In the genomic region with DNA sequence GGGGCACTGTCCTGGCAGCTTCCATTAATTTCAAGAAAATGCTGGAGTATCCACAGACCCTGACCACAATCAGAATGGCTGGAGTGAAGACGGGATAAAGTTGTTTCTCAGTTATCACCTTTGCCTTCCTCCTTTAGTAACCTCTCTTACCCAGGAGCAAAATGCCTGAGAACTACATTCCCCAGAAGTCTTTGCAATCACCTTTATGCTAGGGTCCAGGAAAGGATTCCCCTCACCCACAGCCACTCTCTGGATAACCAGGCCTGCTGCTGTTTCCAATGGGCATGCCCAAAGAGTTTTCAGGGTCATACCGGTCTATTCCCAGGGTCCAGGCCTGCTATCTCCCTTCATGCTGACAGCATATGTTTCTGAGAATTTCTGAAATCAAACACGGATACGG, we compare ENCODE assay signal across 23 mouse cellular contexts.
DNase-seq lines count a peak whose midpoint lies in the region; ATAC-seq and TF ChIP-seq lines count a peak whose summit lies in the region.
"Had no signal": no experiment of that assay in that cellular context is flagged by ENCODE, and none has a peak within 500 bp of the region (broad histone marks: within the 10 kb centered on the region; RNA-seq: fewer than 3 reads in every experiment).

No protein-coding gene starts in this region.

- peak overlapping the region; percentile 17; the same call in 1 of the 2 replicates for H3K4me2 ChIP-seq in CH12.LX (ENCODE audit: insufficient read depth, low read depth, poor library complexity, severe bottlenecking)
- no peak overlapping the region for H3K4me2 ChIP-seq in intestine, embryonic 16.5 days (ENCODE audit: low read depth, low read length)

- WGBS in intestine, embryonic 16.5 days: 86% methylated on average over 4 of the region's 4 CpGs

- H3K79me2 ChIP-seq in CH12.LX (replicated peaks; ENCODE audit: control insufficient read depth, extremely low read depth, insufficient read depth, poor library complexity, severe bottlenecking): no peaks in the 10 kb centered on the region

- TF ChIP-seq RAD21 in CH12.LX (IDR thresholded peaks at IDR 0.05; ENCODE audit: low read depth, low read length): no peak

- no peak for TF ChIP-seq CTCF in CH12.LX (conservative IDR thresholded peaks at IDR 0.05 in 1 of 2, IDR thresholded peaks at IDR 0.05 in 1 of 2; ENCODE audit: low read depth in 2 of 2, low read length in 2 of 2)

- TF ChIP-seq EP300 in CH12.LX (IDR thresholded peaks at IDR 0.05; ENCODE audit: low read length): no peak

- H3K27ac ChIP-seq in CH12.LX (ENCODE audit: insufficient read depth, low read depth): no peak overlapping the region
- H3K27ac ChIP-seq in ES-E14 (ENCODE audit: insufficient read depth, low read depth, low read length, poor library complexity, severe bottlenecking): no peak overlapping the region
- H3K27ac ChIP-seq in intestine, embryonic 16.5 days (ENCODE audit: low read length): no peak overlapping the region

- H3K27me3 ChIP-seq in CH12.LX (replicated peaks): no peaks in the 10 kb centered on the region
- no peaks in the 10 kb centered on the region for H3K27me3 ChIP-seq in intestine, embryonic 16.5 days (replicated peaks; ENCODE audit: control insufficient read depth, insufficient read depth, low read length)
- H3K27me3 ChIP-seq: Patski had no signal

- H3K9ac ChIP-seq in CH12.LX (ENCODE audit: insufficient read depth, low read depth): no peak overlapping the region
- no peak overlapping the region for H3K9ac ChIP-seq in ES-E14 (ENCODE audit: insufficient read depth, low read depth, low read length, poor library complexity, severe bottlenecking)
- H3K9ac ChIP-seq in intestine, embryonic 16.5 days (ENCODE audit: low read depth, low read length): no peak overlapping the region

- H3K36me3 ChIP-seq in CH12.LX (replicated peaks in 1 of 2; ENCODE audit: control insufficient read depth in 1 of 2, insufficient read depth in 1 of 2, low read length in 1 of 2): no peaks in the 10 kb centered on the region
- no peaks in the 10 kb centered on the region for H3K36me3 ChIP-seq in ES-E14 (ENCODE audit: control insufficient read depth, insufficient read depth, low read length, poor library complexity, severe bottlenecking)
- H3K36me3 ChIP-seq in intestine, embryonic 16.5 days (ENCODE audit: control insufficient read depth, insufficient read depth, low read length): no peaks in the 10 kb centered on the region
- H3K36me3 ChIP-seq: G1E had no signal

- H3K4me3 ChIP-seq in CH12.LX (replicated peaks in 1 of 3; ENCODE audit: low read depth in 2 of 3, low read length in 2 of 3, poor library complexity in 1 of 3) (no peak overlapping the region), ES-E14 (ENCODE audit: insufficient read depth in 1 of 2, low read depth in 1 of 2, low read length in 2 of 2, poor library complexity in 1 of 2, severe bottlenecking in 1 of 2) (no peak overlapping the region)
- no peak overlapping the region for H3K4me3 ChIP-seq in intestine, embryonic 16.5 days (ENCODE audit: low read length)

- H3K9me3 ChIP-seq in CH12.LX (replicated peaks; ENCODE audit: low read length) (no peaks in the 10 kb centered on the region), ES-E14 (ENCODE audit: control insufficient read depth, insufficient read depth, low read depth, low read length) (no peaks in the 10 kb centered on the region)
- H3K9me3 ChIP-seq in intestine, embryonic 16.5 days (ENCODE audit: control insufficient read depth, low read length): no peaks in the 10 kb centered on the region
- H3K9me3 ChIP-seq: G1E had no signal

- no peak for TF ChIP-seq POLR2A in CH12.LX (IDR thresholded peaks at IDR 0.05; ENCODE audit: low read depth, low read length)

- DNase-seq in CH12.LX (ENCODE audit: extremely low read depth): no peak
- DNase-seq in ES-CJ7 (ENCODE audit: low read depth, low spot score): peak; percentile 24
- DNase-seq in ES-E14 (ENCODE audit: low read depth, low spot score): no peak
- no peak for DNase-seq in kidney, postnatal 4 days
- DNase-seq in urinary bladder, postnatal 25 days (ENCODE audit: low spot score): no peak
- DNase-seq: adrenal gland, adult 2 months; adrenal gland, adult 8-10 months; adrenal gland, postnatal 10 days; adrenal gland, postnatal 14 days; adrenal gland, postnatal 25 days; adrenal gland, postnatal 36 days; B cell, adult 2 months; cerebellum, adult 11 months; cerebellum, adult 11-12 months; cerebellum, adult 18-20 months; cerebellum, adult 2 months; cerebellum, adult 8-10 months; cerebellum, adult 9-10 months had no signal

- no peak for ATAC-seq in intestine, embryonic 16.5 days
- ATAC-seq: activated CD4-positive, CD25-positive, alpha-beta regulatory T cell, adult 4 months; CD4-positive, CD25-positive, alpha-beta regulatory T cell, adult 4 months; Patski had no signal

- in situ Hi-C loops in CH12.LX (cut with MboI; ENCODE audit: low pct_ligation_motif_present, low pct_unique_long_range_greater_than_20kb, low sequenced_read_pairs) (no loop called here), ES-E14 (cut with MboI; ENCODE audit: low sequenced_read_pairs in 2 of 2, unreplicated experiment in 2 of 2) (no loop called here)

- H3K4me1 ChIP-seq in CH12.LX (ENCODE audit: control insufficient read depth in 1 of 2, insufficient read depth in 2 of 2) (peaks cover 12 to 26% of the 10 kb centered on the region in 2 experiments), ES-E14 (ENCODE audit: control insufficient read depth in 2 of 2, insufficient read depth in 2 of 2, low read length in 2 of 2, poor library complexity in 1 of 2) (no peaks in the 10 kb centered on the region)
- H3K4me1 ChIP-seq in intestine, embryonic 16.5 days (ENCODE audit: control insufficient read depth, insufficient read depth, low read length): no peaks in the 10 kb centered on the region

- dilution Hi-C loops in CH12.LX (cut with MboI; ENCODE audit: extremely low pct_ligation_motif_present, extremely low pct_unique_long_range_greater_than_20kb, low sequenced_read_pairs): no loop called here

TF ChIP-seq in CH12.LX, 34 proteins besides CTCF, POLR2A, EP300 and RAD21:
- TF ChIP-seq MAX (IDR thresholded peaks at IDR 0.05; ENCODE audit: low read length) (no peak), ELF1 (IDR thresholded peaks at IDR 0.05; ENCODE audit: low read depth, low read length) (peak; percentile 12; the same call in 1 of the 2 replicates), CHD2 (IDR thresholded peaks at IDR 0.05; ENCODE audit: low read length) (peak; percentile 33), ZNF384 (IDR thresholded peaks at IDR 0.05; ENCODE audit: low read depth, low read length) (no peak), HCFC1 (IDR thresholded peaks at IDR 0.05; ENCODE audit: low read depth, low read length) (peak; percentile 86), USF2 (conservative IDR thresholded peaks at IDR 0.05; ENCODE audit: low read depth, low read length) (no peak), KAT2A (IDR thresholded peaks at IDR 0.05; ENCODE audit: insufficient replicate concordance, low read length) (peak; percentile 58; the same call in 1 of the 2 replicates)

TF ChIP-seq in ES-E14, 5 proteins besides CTCF, POLR2A, EP300 and RAD21:
- TF ChIP-seq MAFK (IDR thresholded peaks at IDR 0.05; ENCODE audit: insufficient read depth, low read depth, low read length) (no peak), CHD2 (IDR thresholded peaks at IDR 0.05; ENCODE audit: low read depth, low read length) (no peak), HCFC1 (IDR thresholded peaks at IDR 0.05; ENCODE audit: borderline replicate concordance, insufficient read depth, low read length) (peak; percentile 67; the same call in 1 of the 2 replicates)
